Mouse (Mus musculus) CD4-positive, CD25-positive, alpha-beta regulatory T cell, adult 9 weeks (primary cell): ENCODE data around the gene Atp23. TPM values are rescaled to one million over a fixed set of nuclear protein-coding genes. Genes with fewer than 3 reads are reported as not detected.

ENCODE experiments used
- polyA plus RNA-seq: library from polyadenylated mRNA; unstranded; fragments of 100-300 nt; shearing (Covaris generic); gene quantifications from one replicate; pipeline ENCODE4 v1.2.1, GENCODE M21; 2017

Gene Atp23
- polyA plus RNA-seq = 5.1 TPM

DNA sequence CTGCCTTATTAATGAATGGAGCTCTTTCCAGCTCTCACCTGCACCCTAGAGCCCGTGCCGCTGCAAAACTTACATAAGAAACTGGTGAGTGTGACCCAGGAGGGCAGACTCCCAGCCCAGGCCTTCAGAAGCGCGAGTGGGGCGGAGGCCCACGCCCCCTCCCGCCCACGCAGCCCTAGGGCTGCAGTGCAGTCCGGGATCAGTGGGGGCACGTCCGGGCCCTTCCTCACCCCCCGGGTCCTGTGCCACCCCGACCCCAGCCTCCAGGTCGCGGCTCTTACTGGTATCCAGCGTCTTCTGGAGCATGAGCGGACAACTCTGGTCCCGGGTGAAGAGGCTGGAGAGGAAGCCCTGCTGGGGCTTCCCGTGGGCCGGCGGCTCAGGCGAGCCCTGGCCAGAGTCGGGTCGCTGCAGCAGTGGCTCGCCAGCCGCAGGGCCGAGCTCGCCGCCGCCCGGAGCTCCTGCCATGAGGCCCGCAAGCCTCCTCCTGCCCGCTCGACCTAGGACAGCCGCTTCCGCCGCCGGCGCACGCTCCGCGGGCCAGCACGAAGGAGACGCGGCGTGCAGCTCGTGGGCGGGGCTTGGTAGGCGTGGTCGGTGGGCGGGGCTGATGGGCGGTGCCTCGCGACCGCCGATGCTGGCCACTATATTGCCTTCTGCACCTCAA, at the start of gene Atp23:
Gene Atp23, minus strand, starts transcription at position 535 of the 667 bp plus-strand sequence.

Other genes starting within 250 kb of the Atp23 start
- gene Ctdsp2, start 77.4 kb upstream of the Atp23 start, polyA plus RNA-seq = 15.0 TPM
- 0.19 TPM for gene Avil, start 99.4 kb upstream of the Atp23 start, polyA plus RNA-seq
- 50.6 TPM for gene Tsfm, start 129.5 kb upstream of the Atp23 start, polyA plus RNA-seq
- gene Mettl1, start 140.1 kb upstream of the Atp23 start, polyA plus RNA-seq = 33.0 TPM
- 0.14 TPM for gene Eef1akmt3, start 140.2 kb upstream of the Atp23 start, polyA plus RNA-seq
- not detected for gene Cyp27b1, start 146.9 kb upstream of the Atp23 start, polyA plus RNA-seq
- gene March9, start 158.8 kb upstream of the Atp23 start, polyA plus RNA-seq = 0.38 TPM
- gene Cdk4, start 162.2 kb upstream of the Atp23 start, polyA plus RNA-seq = 421 TPM
- 94.3 TPM for gene Tspan31, start 168.9 kb upstream of the Atp23 start, polyA plus RNA-seq
- 29.1 TPM for gene Agap2, start 173.9 kb upstream of the Atp23 start, polyA plus RNA-seq
- gene Os9, start 219.8 kb upstream of the Atp23 start, polyA plus RNA-seq = 205 TPM